Mouse (Mus musculus) layer of hippocampus, postnatal 25 days (tissue): ENCODE measurements around the gene 4932438A13Rik. TPM values are rescaled to one million over a fixed set of nuclear protein-coding genes. Genes with fewer than 3 reads are reported as not detected.

ENCODE experiments used
- DNase-seq, 2 experiments: peaks; one replicate each; pipeline ENCODE4 v3.0.0; 2022; ENCODE audit warnings: mixed read lengths in 2 of 2, low spot score in 1 of 2; ENCODE audit errors: extremely low spot score in 1 of 2
- total RNA-seq, 2 experiments: library from RNA; stranded (reverse); gene quantifications; 2 replicates each; pipeline ENCODE4 v1.2.3; 2021

The 4932438A13Rik gene
- total RNA-seq, 2 experiments from 2014 or later = 78.3 to 97.3 TPM

GRCm38 (mm10) chr3:36917832-36918231 lies 54.9 kb downstream of the 4932438A13Rik start:
- DNase-seq = no peak

GRCm38 (mm10) chr3:36918322-36918721 lies 55.4 kb downstream of the 4932438A13Rik start:
- no peak for DNase-seq

GRCm38 (mm10) chr3:36941572-36941971 lies 78.7 kb downstream of the 4932438A13Rik start:
- no peak for DNase-seq

- no peak for DNase-seq
These were observed 79.2 kb downstream of the 4932438A13Rik start for GRCm38 (mm10) chr3:36942108-36942507.

DNA sequence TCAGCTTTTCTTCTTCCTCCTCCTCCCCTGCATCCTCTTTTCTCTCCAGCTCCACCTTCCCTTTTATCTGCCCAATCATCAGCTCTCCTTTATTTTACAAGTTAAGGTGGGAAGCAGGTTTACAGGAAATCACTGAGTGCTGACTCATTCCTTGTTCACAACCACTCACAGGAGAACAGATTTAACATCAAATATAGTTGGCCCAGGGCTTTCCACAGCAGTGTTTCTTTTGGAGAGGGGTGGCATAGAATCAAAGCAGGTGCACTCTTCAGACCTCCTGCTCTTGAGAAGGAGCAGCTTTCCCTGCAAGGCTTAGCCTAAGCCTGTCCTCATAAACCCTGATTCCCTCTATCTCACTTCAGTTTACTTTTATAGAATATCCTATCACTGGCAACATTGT lies 80.8 kb downstream of the 4932438A13Rik start:
- DNase-seq = no peak

DNA sequence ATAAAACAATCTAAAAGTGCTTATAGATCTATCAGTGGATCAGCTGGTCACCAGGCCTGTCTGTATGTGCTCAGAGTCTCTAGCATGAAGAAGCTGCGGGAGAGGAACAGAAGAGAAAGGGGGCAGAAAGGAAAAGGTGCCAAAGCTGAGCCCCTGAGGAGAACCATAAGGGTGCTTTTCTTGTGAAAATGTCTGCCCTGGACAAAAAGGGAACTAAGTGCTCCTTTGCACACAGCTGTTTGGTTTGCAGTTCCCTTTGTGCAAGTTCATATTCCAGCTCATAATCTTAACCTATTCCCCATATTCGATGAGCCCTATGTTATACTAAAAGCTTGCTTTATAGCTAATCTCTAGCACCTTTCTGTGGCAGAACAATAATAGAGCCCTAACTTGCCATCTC lies 175.1 kb downstream of the 4932438A13Rik start:
- no peak for DNase-seq

- DNase-seq = no peak
These were observed 176.9 kb downstream of the 4932438A13Rik start for GRCm38 (mm10) chr3:37039811-37040210.

DNA sequence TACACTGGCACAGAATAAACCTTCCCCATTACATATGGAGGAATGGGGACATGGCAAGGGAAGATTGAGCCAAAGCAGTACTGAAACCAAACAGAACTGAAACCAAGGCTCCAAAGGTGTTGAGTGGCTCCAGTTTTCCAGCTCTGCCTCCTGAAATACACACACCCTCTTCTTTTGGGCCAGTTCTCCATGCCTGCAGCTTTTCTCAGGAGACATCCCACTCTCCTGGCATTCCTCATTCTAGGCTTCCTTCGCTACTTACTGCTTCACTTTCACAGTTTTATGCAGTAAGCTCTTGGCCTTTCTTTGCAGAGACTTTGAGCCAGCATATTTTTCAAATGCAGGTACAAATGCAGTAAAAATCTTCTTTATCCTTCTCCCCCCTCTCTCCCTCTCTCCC lies 188.6 kb downstream of the 4932438A13Rik start:
- DNase-seq = no peak

DNA sequence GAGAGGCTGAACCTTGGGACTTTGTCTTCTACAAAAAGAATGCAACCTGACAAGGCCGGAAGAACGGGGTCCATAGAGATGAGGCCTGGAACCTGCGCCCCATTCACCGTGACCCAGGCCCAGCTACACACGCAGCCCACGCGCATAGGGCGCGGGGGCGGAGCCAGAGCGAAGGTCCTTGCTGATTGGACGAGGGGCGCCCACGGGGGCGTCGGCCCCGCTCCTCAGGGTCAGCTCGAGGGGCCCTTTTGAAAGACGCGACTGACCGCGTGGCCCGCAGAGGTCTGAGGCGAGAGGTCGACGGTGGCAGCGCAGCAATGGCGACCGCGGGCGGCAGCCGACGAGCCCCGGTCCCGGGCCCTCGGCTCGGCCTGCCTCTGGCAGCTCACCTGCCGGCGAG lies 200.5 kb downstream of the 4932438A13Rik start, which contains the start of gene Adad1:
Adad1 (plus strand) TSS at position 122 of the 400 bp plus-strand sequence.
- no peak for DNase-seq

DNA sequence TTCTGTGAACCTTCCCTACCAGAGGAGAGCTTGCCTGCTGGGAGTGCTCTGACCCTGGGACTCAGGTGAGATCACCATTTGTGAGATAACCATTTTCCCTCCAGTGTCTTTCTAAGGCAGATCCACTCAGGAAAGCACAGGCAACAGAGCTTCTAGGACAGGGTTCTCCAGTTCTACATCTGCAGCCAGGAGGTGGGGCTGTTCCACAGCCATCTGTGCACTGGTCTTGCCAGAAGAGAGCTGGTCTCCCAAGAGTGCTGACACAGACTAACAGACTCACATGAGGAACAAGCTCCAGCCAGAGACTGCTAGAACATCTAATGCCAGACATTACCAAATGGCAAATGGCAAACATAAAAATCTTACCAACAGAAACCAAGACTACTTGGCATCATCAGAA lies 210.3 kb downstream of the 4932438A13Rik start:
- DNase-seq = peak in 1 of 2 experiments; percentile 7

GRCm38 (mm10) chr3:37084860-37085259 lies 222.0 kb downstream of the 4932438A13Rik start:
- DNase-seq = no peak

DNA sequence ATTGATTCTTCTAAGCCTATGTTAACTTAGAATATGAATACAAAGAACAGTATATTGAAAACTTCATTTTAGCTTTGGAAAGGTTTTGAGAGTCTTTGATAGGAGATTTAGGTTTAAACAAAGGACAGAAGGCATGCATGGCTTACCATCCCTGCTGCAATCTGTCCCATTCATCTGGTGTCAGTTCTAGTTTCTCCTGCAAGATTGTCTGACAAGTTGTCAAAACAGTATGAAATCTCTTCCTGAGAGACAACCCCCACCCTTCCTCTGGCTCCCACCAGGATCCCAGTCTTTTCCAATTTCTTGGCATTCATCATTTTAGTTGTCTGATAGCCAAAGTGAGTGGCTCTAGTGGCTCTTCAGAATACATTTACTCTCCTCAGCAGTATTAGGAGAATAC lies 227.8 kb downstream of the 4932438A13Rik start:
- DNase-seq = peak in 1 of 2 experiments; percentile 37

Other genes starting within 250 kb of the 4932438A13Rik start
- 10 to 100 TPM; 14.3 to 16.7 TPM for gene Bbs7, start 249.6 kb upstream of the 4932438A13Rik start, total RNA-seq
- gene Trpc3, start 172.9 kb upstream of the 4932438A13Rik start, total RNA-seq = 1 to 10 TPM; 5.9 to 6.2 TPM
- gene Adad1, start 200.4 kb downstream of the 4932438A13Rik start, total RNA-seq = not detected